Mouse (Mus musculus) limb, embryonic 10.5 days (tissue): ENCODE measurements at regions not wholly inside any gene's neighbourhood (a gene's known extent, or its start where the extent isn't known, plus 50 kb on each side); places are given as distances from the start of the nearest gene placed in this dataset.
A peak's percentile ranks its signal among the peaks of the same experiment; 100 is the strongest.

ENCODE experiments used
- DNase-seq: peaks from one replicate; pipeline ENCODE4 v3.0.0-alpha.2; 2017; ENCODE audit warnings: low spot score
- H3K27ac ChIP-seq: fragments of 300-500 bp; sonication (generic); 2 replicates; pipeline ENCODE4 v1.5.1; 2016; ENCODE audit warnings: mild to moderate bottlenecking
- H3K27me3 ChIP-seq: fragments of 300-500 bp; sonication (generic); 2 replicates; pipeline ENCODE4 v1.6.1; 2016; ENCODE audit warnings: low read depth, mild to moderate bottlenecking; ENCODE audit not compliant: poor library complexity, severe bottlenecking
- H3K36me3 ChIP-seq: fragments of 300-500 bp; sonication (generic); 2 replicates; pipeline ENCODE4 v1.6.1; 2016; ENCODE audit warnings: mild to moderate bottlenecking, moderate library complexity
- H3K4me1 ChIP-seq: fragments of 300-500 bp; sonication (generic); 2 replicates; pipeline ENCODE4 v1.6.1; 2016
- H3K4me3 ChIP-seq: fragments of 300-500 bp; sonication (generic); 2 replicates; pipeline ENCODE4 v1.5.1; 2016; ENCODE audit warnings: mild to moderate bottlenecking, moderate library complexity
- H3K9me3 ChIP-seq: fragments of 300-500 bp; sonication (generic); replicated peaks from 2 replicates; pipeline ENCODE4 v1.6.1; 2016; ENCODE audit warnings: mild to moderate bottlenecking
- WGBS: fragments of 180-500 bp; shearing (Covaris S2); methylation state at CpG from one replicate; pipeline ENCODE4 v1.1.7; 2016; 5-methylcytosine and 5-hydroxymethylcytosine counted together

DNA sequence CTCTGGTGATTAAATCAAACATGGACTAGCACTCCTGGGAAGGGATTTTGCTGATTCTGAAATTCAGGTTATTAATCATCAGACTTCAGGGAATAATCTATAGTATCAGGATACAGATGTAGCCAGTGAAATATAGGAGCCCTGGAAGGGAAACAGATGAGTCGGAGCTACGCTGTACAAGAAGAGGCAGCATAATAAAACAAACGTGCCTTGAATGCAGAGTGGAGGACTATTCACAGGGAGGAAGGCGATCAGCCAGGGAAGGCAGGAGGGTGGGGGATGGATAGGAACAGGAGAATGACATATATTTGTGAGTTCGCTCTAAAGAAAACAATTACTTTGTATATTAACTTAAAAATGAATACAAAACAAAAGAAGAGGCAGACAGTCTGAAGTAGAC is 286.6 kb upstream of the Got2 start:
- Histone ChIP-seq H3K27ac (no peak overlapping the region), H3K4me1 (no peaks in the 10 kb centered on the region), H3K9me3 (no peaks in the 10 kb centered on the region; the same call in 1 of the 2 replicates), H3K36me3 (no peaks in the 10 kb centered on the region), H3K4me3 (no peak overlapping the region), H3K27me3 (no peaks in the 10 kb centered on the region)
- no peak for DNase-seq
- WGBS = 86% methylated on average over 5 of the region's 5 CpGs

DNA sequence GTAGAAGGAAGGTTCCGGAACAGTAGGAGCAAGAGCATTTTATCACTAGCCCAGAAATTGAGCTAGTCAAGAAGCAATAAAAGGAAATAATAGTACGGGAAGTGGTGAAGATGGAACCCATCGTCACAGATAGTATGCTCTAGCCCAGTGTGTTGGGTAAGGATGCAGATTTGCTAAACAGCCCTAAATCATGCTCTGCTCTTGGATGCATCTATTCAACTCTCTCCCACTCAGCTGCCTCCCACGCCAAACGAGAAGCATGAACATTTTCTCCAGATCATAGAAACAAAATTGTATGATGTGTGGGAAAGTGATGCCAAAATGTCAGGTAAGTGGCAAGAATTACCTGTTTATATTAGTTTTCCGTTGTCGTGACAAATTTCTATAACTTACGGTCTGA is 276.6 kb upstream of the Got2 start:
- no peaks in the 10 kb centered on the region for H3K4me1 ChIP-seq
- H3K4me3 ChIP-seq = no peak overlapping the region
- WGBS = 91% methylated on average over 8 of the region's 8 CpGs
- no peaks in the 10 kb centered on the region for H3K36me3 ChIP-seq
- H3K27ac ChIP-seq = no peak overlapping the region
- H3K9me3 ChIP-seq = no peaks in the 10 kb centered on the region; the same call in 1 of the 2 replicates
- no peak for DNase-seq
- no peaks in the 10 kb centered on the region for H3K27me3 ChIP-seq

DNA sequence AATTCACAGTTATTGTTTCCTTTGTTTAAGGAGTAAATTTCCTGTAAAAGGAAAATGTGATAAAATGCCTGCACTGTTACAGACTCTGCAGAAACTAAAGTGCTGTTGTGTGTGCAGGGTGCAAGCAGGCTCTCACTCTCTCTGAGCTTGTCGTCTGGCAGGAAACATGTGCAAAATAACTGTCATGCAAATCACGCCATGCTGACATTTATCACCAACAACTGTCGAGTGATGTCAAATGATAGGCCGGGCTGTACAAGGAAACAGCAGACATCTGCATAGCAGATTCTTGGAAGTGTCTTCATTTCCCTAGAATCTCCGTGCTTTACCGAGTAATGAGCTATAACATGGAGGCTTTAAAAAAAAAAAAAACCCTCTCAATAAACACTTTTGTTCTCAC is 271.6 kb upstream of the Got2 start:
- Histone ChIP-seq H3K27ac (no peak overlapping the region), H3K4me1 (no peaks in the 10 kb centered on the region), H3K27me3 (no peaks in the 10 kb centered on the region), H3K36me3 (no peaks in the 10 kb centered on the region), H3K4me3 (no peak overlapping the region), H3K9me3 (no peaks in the 10 kb centered on the region)
- DNase-seq = no peak
- 34% methylated on average over 6 of the region's 6 CpGs for WGBS

DNA sequence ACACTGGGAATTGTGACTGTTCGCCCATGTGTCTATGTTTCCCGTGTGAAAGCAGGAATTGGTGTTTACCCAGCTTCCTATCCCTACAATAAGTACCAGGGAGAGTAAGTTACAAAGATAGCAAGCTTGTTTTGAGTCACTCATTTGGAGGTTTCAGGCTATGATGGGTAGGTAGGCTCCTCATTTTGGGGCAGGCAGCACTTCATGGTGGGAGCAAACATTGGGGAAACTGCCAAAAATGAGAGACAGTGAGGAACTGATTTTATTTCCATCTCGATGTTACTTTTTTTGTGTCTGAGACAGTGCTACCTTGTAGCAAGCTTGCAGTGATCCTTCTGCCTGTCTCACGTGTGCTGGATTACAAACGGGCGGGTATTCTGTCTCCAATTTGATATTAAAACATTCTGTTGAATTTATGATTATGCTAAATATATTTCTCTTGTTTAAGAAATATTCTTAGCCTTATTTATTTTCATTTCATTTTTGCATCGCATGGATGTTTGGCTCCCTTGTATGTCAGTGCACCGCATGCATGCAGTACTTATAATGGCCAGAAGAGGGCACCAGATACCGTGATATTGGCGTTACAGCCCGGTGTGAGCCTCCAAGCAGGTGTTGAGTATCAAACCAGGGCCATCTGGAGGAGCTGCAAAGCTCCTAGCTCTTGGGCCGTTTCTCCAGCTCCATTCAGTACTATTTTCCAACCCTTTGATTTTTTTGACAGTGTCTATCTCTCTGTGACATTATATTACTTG is 264.3 kb upstream of the Got2 start:
- no peak overlapping the region for H3K4me3 ChIP-seq
- no peaks in the 10 kb centered on the region for H3K36me3 ChIP-seq
- H3K9me3 ChIP-seq = no peaks in the 10 kb centered on the region
- H3K27ac ChIP-seq = no peak overlapping the region
- no peaks in the 10 kb centered on the region for H3K27me3 ChIP-seq
- no peaks in the 10 kb centered on the region for H3K4me1 ChIP-seq
- 43% methylated on average over 12 of the region's 12 CpGs for WGBS
- DNase-seq = peak; percentile 64

DNA sequence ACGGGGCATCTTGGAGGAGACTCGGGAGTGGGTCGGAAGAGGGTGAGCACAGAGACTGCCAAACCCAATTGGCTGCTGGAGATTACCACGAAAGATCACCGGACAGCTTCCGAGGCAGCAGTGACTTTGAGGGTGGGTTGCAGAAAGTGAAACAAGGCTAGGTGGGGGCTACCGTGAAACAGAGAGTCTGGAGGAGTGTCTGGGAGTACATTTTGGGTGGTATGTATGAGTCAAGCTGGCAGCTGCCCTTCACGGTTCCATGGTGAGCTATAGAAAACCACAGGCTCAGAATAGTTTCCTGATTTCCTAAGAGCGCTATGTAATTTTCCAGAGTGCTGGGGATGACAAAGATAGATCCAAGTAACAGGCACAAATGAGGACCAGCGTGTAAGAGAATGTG is 263.7 kb upstream of the Got2 start:
- no peaks in the 10 kb centered on the region for H3K9me3 ChIP-seq
- 89% methylated on average over 10 of the region's 10 CpGs for WGBS
- no peak overlapping the region for H3K4me3 ChIP-seq
- H3K36me3 ChIP-seq = no peaks in the 10 kb centered on the region
- no peaks in the 10 kb centered on the region for H3K4me1 ChIP-seq
- H3K27me3 ChIP-seq = no peaks in the 10 kb centered on the region
- no peak overlapping the region for H3K27ac ChIP-seq
- no peak for DNase-seq

DNA sequence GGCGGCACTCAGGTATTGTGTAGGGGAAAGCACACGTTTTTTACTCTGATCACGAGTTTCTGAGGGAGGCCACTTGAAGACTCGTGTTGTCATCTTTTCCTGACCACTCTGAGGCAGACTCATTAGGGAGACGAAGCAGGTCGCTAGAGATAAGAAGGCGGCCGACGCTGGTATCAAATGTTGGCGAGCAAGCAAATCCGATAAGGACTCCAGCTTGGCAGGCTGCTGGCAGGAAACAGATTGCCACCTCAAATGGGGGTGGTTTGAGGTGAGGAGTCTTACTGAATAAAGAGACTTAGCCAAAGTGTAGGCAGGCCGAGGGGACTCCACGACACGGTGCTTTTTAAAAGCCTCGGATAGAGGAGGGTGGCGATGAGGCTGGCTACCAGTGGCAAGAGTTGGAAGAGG is 262.7 kb upstream of the Got2 start:
- Histone ChIP-seq H3K9me3 (no peaks in the 10 kb centered on the region), H3K27ac (no peak overlapping the region), H3K4me1 (no peaks in the 10 kb centered on the region), H3K36me3 (no peaks in the 10 kb centered on the region), H3K27me3 (no peaks in the 10 kb centered on the region), H3K4me3 (no peak overlapping the region)
- WGBS = 82% methylated on average over 16 of the region's 16 CpGs
- no peak for DNase-seq

DNA sequence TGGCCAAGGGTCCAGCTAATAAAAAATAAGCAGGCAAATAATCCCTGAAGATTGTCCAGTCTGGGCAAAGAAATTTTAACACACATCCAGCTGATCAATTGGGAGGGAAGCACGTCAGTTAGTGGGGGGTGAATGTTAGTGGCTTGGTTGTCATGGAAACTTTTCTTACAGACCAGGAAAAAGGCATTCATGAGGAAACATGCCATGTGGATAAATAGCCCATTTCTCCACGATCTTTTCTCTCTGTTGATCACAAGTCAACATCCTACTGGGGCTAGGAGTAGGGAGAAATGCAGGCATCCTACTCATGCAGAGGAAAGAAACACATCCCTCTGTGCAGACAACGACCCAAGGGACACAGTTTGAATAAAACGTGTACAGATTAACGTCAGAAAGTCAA is 243.8 kb upstream of the Got2 start:
- no peak for DNase-seq
- Histone ChIP-seq H3K27me3 (no peaks in the 10 kb centered on the region), H3K4me3 (no peak overlapping the region), H3K4me1 (no peaks in the 10 kb centered on the region), H3K9me3 (no peaks in the 10 kb centered on the region), H3K36me3 (no peaks in the 10 kb centered on the region), H3K27ac (no peak overlapping the region)
- 73% methylated on average over 5 of the region's 5 CpGs for WGBS

DNA sequence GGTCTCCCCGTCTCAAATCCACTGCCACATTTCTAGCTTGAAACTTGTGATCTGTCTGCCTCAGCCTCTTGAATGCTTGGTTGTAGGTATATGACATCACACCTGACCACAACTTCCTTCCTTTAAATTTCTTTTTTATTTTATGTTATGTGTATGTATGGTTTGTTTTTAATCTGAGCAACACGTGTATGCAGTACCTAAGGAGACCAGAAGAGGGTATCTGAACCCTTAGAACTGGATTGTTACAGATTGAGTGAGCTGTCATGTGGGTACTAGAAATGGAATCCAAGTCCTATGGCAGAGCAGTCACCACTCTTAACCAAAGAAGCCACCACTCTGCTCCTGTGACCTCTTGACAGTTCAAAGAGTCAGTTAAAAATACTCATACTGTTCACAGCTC is 240.0 kb upstream of the Got2 start:
- H3K9me3 ChIP-seq = no peaks in the 10 kb centered on the region
- no peak for DNase-seq
- 70% methylated on average over 2 of the region's 2 CpGs for WGBS

DNA sequence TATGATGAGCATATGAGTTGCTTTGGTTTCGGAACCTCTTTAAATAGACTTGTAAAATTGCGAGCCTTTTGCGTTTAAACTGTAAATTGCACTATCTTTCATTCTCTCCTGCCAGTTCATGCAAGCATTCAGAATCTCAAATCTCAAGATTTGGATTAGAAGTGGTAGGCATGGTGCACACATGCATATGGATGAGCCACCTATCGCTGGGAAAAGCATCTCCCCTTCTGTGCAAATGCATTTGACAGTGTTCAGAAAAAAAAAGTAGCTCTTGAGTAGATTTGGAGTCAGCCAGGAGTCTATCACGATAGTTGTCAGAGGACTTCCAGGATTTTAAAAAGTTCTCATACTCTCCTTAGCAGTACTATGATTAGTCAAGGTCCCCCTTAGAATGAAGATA is 212.5 kb upstream of the Got2 start:
- no peaks in the 10 kb centered on the region for H3K27me3 ChIP-seq
- H3K36me3 ChIP-seq = no peaks in the 10 kb centered on the region
- H3K9me3 ChIP-seq = no peaks in the 10 kb centered on the region
- H3K4me3 ChIP-seq = no peak overlapping the region
- WGBS = 90% methylated on average over 5 of the region's 5 CpGs
- no peak overlapping the region for H3K27ac ChIP-seq
- no peaks in the 10 kb centered on the region for H3K4me1 ChIP-seq
- no peak for DNase-seq

More for the DNA sequence above, 240.0 kb upstream of the Got2 start:
- Histone ChIP-seq H3K4me3 (no peak overlapping the region), H3K36me3 (no peaks in the 10 kb centered on the region), H3K4me1 (no peaks in the 10 kb centered on the region), H3K27me3 (no peaks in the 10 kb centered on the region), H3K27ac (no peak overlapping the region)

DNA sequence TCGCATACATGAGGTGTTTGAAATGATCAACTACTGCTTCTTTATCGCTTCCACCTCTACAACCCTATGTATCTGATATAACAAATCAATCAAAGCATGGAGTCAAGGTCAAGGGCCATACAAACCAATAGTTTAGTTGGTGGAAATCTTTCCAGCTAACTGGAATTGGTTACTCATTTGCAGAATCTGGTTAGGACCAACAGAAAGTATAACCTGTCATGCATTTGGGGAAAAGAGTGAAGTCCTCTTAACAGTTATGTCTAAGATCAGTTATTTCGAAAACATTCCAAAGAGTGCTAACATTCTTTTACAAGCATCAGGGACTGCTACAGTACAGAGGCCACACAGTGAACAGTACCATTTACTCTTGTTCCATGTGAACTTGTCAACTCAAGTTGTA is 204.6 kb upstream of the Got2 start:
- Histone ChIP-seq H3K4me1 (no peaks in the 10 kb centered on the region), H3K9me3 (no peaks in the 10 kb centered on the region), H3K27ac (no peak overlapping the region), H3K4me3 (no peak overlapping the region), H3K36me3 (no peaks in the 10 kb centered on the region), H3K27me3 (no peaks in the 10 kb centered on the region)
- WGBS = 90% methylated on average over 3 of the region's 3 CpGs
- no peak for DNase-seq

DNA sequence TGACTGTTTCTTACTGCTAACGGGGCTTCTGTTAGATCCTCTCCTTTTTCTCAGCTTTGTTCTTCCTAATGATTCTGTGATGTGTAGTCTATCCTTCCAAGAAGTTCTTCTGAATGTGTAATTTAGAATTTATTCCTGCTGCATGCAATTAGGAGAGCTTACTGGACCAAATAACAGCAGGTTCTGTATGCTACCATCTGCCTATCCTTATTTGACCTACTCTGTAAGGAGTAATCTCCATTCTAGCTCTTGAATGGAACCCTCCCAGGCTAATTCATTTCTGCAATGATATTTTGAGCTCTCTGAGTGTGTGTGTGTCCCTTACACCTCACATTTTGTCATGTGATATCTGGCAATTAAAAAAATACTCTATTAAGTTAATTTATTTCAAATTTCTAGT is 201.9 kb upstream of the Got2 start:
- WGBS = 92% methylated on average over 1 of the region's 1 CpGs
- H3K9me3 ChIP-seq = no peaks in the 10 kb centered on the region

DNA sequence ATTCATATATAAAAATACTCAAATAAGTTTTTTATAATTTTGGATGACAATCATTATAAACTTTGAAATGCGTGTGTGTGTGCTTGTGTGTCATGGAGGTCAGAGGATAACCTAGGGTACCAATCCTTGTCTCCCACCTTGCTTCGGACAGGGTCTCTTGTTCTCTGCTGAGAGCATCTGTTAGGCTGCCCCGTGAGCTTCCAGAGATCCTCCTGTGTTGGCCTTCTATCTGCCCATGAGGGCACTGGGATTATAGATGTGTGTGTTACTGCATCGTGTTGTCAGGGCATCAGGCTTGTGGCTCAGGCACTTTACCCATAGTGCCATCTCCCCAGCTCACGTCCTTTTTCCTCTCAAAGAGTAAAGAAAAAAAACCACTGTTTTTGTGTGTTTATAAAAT is 180.0 kb upstream of the Got2 start:
- Histone ChIP-seq H3K4me1 (no peaks in the 10 kb centered on the region), H3K36me3 (no peaks in the 10 kb centered on the region), H3K4me3 (no peak overlapping the region), H3K9me3 (no peaks in the 10 kb centered on the region), H3K27ac (no peak overlapping the region), H3K27me3 (no peaks in the 10 kb centered on the region)
- DNase-seq = no peak
- WGBS = 81% methylated on average over 5 of the region's 5 CpGs

More for the DNA sequence above, 201.9 kb upstream of the Got2 start:
- Histone ChIP-seq H3K27me3 (no peaks in the 10 kb centered on the region), H3K27ac (no peak overlapping the region), H3K4me1 (no peaks in the 10 kb centered on the region), H3K36me3 (no peaks in the 10 kb centered on the region), H3K4me3 (no peak overlapping the region)
- DNase-seq = no peak

DNA sequence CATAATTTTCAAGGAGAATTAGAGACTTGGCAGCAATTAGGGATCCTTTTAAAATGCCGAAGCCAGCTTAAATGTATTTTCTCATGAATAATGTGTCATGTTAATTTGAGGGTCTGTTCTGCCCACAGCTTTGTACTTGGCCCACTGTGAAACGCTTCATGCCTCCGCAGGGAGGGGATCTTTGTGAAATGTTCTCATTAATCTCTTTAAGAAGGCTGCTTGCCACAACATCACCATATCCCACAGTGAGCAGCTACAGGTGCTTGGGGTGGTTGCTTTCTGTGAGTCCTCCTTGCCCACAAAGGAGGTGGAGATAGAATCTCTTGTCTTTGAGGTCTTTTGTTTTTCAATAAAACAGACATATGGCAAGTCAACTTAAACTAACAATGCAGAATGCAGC is 159.3 kb upstream of the Got2 start:
- no peaks in the 10 kb centered on the region for H3K9me3 ChIP-seq
- WGBS = 79% methylated on average over 3 of the region's 3 CpGs
- H3K36me3 ChIP-seq = no peaks in the 10 kb centered on the region
- peaks cover 1% of the 10 kb centered on the region for H3K4me1 ChIP-seq
- no peak for DNase-seq
- no peaks in the 10 kb centered on the region for H3K27me3 ChIP-seq
- no peak overlapping the region for H3K4me3 ChIP-seq
- H3K27ac ChIP-seq = no peak overlapping the region

DNA sequence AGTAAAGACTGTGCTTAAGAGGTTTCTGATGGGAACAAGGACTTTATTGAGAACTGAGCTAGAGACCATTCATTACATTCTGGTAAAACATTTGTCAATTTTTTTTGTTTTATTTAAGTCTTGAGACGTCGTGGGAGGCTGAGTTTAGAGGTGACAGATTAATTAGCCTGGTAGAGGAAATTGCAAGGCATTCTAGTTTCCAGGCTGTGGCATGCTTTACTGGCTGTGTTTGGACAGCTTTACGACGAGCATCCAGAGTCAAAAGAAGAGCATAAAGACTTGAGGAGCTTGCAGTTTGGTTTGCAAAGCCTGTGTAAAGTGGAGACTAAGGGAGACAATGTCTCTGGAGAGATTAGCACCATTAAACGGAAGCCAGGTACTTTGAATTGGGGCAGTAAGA is 154.0 kb upstream of the Got2 start:
- DNase-seq = no peak
- Histone ChIP-seq H3K4me3 (no peak overlapping the region), H3K4me1 (peaks cover 26% of the 10 kb centered on the region), H3K27ac (no peak overlapping the region), H3K9me3 (no peaks in the 10 kb centered on the region), H3K36me3 (no peaks in the 10 kb centered on the region), H3K27me3 (no peaks in the 10 kb centered on the region)
- 13% methylated on average over 5 of the region's 5 CpGs for WGBS
